Mouse (Mus musculus) ZHBTc4 (cell line): ENCODE results near the gene Msl2.

Source experiments
- DNase-seq: peaks from one replicate; pipeline ENCODE4 v3.0.0-alpha.2; 2011; ENCODE audit warnings: low read depth, low spot score

The Msl2 gene

DNA sequence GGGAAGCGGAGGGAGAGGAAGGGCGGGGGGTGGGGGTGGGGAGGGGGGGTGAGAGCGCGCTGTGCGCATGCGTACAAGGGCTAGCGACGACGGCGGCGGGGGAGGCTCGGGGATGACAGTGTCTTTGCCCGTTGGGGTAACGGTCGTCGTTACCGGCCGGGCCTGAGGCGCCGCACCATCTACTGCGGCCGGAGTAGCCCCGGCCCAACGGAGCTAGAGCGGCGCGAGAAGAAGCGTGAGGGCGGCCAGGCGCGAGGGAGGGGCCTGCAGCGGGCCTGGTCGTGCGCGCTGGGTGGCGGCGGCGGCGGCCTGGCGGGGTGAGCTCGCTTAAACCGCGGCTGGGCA is at the start of gene Msl2:
Msl2 (plus strand) TSS at position 115 of the 345 bp plus-strand sequence.
- no peak for DNase-seq

DNA sequence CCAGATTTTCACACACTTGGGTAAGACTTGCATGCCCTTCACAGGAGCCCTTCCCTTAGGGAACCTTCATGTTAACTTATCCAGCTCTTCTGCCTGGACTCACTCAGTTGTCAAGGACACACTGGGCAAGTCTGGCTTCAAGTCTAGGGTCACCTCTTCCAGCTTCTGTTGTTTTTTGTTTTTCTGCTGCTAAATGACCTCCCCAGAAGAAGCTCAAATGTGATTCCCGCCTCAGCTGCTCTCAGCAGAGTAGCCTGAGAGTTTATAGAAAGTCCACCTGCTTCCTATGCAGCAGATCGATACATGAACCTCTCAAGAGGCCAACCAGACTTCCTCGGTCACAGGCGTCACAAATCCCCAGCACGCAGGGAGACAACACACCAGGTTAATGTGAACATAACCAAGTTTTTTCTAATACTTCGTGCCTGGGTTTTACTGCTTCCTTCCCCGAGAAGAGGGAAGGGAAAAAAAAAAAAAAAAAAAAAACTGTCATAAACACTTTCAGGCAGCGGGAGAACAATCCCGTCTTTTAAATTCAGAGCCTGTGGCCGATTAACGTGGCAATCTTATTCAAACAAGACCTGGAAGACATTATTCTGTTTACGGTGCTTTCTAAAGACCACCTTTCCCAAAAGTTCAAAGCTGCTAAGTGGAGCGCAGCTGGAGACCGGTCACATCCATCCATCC is 40.0 kb upstream of the Msl2 start:
- no peak for DNase-seq

DNA sequence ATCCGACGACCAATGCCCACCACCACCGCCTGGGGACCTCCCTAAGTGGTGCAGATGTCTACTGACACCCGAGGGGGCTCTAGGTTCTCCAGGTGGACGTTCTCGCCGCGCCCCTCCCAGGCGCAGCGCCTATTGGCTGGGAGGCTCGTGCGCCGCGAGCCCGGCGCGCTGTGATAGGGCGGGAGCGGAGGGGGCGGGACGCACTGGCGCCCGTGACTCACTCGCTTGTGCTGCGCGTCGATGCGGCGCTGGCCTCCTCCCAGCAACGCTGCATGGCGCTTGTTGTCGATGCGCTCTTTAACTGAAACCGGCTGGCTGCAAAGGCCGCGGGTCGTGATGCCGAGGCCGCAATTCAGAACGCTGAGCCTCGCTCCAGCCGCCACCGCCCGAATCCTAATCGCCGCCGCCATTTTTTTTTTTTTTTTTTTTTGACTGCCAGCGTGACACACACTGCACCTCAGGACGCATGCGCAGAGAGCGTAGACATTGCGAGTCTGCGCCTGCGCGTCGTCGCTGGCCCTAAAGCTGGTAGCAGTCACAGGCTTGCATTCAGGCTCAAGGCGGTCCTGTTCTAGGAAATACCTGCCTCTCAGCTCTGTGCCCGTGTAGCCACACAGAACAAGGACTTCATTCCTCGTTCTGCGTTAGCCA is 39.3 kb upstream of the Msl2 start, which contains the start of gene Pccb:
Pccb (minus strand) TSS at position 451 of the 651 bp plus-strand sequence.
- DNase-seq: peak; percentile 99

DNA sequence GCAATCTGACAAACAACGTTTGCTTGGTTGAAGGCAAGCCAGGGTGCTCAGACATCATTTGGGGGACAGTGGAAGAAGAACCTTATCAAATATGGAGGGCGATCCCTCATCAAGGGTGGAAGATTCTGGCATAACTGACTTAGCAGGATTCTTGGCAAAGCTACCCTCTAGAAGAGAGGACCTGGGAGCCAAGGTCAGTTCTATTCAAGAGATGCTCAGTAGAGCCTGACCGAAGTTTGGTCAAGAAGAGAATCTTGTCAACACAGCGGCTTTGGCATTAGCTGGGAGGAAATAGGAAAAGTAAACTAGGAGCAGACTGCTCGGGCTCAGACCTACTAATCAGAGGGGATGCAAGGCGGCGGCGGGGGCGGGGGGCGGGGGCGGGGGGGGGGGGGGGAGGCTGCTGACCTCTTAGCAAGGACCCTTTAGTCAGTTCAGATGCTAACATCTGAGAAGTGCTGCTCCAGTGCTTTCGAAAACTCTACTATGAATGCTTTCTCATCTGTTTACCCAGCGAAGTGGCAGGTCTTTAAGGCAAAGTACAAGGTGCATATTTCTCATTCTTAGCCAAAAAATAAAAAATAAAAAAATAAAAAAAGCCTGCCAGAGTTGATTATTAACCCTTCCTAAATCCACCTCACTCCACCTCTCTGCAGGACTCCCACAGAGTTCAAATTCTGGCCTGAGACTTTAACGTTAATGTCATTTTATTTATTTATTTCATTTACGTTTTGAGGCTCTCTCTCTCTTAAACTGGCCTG is 37.9 kb upstream of the Msl2 start:
- no peak for DNase-seq

DNA sequence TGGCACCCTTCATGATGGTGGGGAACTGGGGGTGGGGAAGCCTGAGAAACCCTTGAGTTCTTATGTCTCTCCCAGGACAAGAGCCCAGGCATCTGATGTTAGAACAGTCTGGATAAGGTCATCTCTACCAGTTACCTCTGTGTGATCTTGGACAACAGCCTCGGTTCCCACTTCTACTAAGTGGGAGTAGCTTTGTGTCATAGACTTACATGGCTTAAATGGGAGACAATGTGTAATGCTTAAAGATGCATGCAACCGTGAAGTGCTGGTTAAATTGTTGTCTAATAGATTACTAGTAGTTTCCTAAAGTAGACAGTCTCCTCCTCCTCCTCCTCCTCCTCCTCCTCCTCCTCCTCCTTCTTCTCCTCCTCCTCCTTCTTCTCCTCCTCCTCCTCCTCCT is 37.0 kb upstream of the Msl2 start:
- no peak for DNase-seq

DNA sequence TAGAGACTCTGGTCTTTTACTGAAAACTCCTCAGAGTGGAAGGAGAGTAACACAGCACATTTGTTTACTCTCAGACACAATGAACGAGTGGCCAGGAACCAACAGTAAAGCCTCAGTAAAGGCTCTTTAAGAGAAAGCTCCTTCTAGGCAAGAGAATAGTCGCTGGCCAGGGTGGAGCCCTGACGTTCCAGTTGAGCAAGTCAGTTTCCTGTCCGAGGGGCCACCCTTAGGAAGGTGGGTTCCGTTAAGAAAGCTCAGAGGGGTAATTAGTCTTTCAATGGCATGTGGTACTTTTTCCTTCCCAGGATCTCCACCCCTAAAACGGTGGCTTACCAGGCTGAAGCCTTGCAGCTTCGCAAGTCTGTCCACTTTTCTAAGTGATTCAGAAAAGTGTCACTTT is 36.5 kb upstream of the Msl2 start:
- no peak for DNase-seq

DNA sequence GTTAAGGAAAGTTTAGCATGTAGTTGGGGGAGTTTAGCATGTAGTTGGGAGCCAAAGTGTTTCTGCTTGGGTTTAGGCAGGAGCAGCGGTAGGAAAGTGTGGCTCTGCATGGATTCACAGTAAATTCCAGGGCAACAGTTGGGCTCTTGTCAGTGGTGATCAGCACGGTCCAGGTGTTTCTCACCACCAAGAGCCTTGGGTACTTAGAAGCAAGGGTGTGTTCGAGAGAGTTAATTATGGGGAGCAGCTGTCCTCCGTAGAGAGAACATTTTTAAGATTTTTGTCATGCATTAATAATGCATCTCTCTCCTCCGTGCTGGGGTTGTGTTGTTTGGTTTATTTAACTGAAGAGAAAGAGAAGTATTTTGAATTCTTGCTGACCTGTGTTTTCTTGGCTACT is 35.3 kb upstream of the Msl2 start:
- no peak for DNase-seq

DNA sequence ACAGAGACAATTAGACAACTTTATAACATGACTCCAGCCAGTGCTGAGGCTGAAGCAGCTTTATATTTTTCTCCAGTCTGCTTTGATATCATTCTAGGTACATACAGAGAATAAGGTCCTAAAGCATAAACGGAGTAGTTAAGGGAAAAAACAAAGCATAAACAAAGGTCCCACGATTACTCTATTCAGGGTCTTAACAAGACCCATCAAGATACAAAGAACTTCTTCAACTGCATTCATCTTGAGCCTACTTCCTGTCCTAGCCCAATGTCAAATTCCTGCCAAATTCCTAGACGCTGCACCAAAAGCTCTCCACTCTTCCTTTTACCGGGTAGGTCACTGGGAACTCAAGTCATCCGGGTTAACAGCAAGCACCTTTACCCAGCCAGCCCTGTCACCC is 32.4 kb upstream of the Msl2 start:
- DNase-seq: peak; percentile 98

DNA sequence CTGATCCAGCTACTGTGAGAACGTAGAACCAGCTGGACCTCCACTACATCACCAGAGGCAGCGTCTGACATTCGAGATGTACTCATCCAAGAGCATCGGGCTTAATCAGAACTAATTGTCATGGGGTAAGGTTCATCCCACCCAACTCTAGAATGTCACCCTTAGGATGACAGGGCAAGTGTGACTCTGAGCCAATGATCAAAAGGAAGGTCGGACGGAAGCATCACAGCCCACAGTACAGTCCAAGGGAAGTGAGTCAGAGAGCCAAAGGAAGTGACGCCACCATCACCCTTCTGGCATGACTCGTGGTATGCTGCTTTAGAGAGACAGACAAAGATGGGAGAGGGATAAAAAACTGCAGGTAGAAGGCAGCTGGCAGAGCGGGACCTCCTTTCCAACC is 31.7 kb upstream of the Msl2 start:
- peak; percentile 94 for DNase-seq

DNA sequence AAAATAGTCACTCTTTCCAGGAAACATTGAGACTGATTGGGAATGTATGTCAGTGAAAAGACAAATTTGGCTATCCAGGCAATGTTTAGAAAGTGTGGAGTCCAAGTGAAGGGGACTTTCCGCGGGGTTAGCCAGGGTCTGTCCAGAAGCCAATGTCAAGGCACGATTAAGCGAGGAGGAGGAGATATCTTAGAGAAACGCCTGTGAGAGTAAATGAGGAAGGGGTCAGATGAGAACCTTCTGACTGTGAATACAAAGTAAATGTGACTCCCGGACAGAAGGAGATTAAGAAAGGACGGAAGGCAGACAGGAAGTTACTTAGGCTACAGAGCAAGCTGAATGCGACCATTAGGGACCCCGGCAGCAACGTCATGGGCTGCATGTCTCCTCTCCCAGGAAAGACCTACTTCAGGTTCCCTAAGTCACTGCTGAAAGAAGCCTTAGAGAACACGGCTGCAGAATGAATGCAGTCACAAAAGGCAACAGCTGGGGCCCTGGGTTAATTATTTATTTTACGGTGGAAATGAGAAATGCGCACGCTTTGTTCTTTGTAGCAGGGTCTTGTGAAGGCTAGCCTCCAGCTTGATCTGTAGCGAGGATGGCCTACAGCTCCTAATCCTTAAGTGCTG is 28.1 kb upstream of the Msl2 start:
- DNase-seq: no peak

DNA sequence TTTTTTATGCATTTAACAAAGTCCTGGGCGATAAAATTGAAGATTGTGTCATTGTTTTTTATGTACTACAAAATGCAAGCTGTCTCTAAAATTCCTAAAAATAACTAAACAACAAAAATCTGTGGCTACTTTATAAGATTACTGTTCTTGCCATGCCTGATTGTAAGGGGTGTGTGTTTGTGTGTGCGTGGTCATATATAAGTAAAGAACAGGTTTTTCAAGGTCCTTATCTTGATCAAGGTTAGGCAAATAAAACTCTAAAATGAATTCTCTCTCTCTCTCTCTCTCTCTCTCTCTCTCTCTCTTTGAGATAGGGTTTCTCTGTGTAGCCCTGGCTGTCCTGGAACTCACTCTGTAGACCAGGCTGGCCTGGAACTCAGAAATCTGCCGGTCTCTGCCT is 21.9 kb upstream of the Msl2 start:
- no peak for DNase-seq

DNA sequence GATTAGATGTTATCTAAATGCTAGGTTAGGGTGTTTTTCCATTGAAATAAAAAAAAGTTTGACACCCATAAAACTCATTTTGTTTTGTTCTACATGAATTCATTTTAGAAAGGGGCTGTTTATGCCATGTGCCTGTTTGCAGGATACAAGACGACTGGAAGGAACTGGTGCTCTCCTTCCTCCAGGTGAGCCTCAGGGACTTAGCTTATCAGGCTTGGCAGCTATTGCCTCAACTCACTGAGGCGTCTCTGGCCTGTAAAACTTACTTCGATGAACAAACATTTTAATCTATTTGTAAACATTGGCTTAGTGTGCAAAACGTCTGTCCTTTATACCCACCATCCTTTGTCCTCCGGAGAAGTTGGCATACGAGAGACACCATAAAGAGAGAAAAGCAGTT is 21.2 kb upstream of the Msl2 start:
- no peak for DNase-seq

DNA sequence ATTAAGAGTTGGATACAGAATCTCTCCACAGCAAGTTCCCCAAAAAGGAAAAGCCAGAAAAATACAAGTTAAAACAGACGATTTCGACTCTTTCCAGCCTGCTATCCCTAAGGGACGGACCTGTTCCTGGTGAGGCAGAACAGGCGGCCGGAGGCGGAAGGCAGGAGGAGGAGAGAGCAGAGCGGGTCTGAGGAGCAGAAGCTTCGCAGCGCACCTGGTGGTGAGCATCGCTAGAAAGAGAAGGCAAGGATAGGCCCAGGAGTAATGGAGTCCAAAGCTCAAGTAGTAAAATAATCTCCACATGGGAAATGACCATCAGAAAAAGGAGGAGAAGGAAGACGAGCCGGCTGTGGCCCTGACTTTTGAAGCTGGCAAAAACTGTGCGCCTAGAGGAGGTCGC is 20.6 kb upstream of the Msl2 start:
- DNase-seq: no peak

DNA sequence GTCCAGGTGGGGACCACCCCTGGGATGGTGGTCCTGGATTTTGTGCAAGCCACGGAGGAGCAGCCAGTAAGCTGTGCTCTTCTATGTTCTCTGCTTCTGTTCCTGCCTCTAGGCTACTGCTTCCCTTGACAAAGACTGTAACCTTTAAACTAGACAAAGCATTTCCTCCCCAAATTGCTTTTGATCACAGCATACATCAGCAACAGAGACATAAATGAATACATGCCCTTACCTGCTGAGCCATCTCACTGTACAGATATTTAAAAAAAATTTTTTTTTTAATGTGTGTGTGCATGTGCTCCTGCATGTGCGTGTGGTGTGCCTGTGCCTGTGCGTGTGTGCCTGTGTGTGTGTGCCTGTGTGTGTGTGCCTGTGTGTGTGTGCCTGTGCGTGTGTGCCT is 16.7 kb upstream of the Msl2 start:
- no peak for DNase-seq

DNA sequence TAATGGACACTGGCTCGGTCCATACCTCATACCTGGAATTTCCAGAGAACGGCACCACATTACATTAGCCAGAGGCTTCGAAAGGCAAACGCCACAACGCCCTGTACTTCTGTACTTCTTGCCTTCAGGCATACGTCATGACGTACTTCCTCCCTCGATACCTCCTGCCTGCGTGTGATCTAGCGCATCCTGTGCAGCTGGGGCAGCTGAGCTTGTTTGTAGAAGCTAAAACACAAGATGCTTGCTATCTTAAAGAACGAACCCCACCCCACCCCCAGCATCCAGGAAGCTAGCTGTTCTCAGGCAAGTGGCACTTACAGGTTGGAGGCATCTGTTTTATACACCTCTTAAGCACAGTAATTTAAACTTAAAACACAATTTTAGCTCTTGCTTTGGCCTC is 12.9 kb upstream of the Msl2 start:
- DNase-seq: peak; percentile 79

DNA sequence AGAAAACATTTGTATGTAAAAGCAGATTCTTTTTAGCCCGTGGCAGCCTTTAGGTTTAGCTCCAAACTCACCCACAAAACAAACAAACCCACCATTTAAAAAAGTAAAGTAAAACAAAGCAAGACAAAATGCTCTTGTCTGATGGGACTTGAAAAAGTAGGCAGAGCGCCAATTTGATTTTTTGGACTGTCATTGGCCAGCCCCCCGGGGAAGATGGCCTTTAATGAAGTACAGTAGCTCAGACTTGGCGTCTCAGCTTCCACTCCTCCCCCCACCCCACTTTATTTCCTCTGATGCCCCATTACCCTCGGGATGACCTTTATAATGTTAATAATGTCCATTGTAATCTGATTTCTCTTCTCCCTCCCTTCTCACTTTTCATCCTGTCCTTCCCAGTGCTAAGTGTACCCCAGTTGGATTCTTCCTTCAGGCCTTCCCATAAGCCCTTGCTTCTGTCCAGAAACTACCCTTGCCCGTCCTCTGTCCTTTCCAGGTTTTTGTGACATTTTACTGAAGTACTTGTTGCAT is 11.6 kb upstream of the Msl2 start:
- no peak for DNase-seq

DNA sequence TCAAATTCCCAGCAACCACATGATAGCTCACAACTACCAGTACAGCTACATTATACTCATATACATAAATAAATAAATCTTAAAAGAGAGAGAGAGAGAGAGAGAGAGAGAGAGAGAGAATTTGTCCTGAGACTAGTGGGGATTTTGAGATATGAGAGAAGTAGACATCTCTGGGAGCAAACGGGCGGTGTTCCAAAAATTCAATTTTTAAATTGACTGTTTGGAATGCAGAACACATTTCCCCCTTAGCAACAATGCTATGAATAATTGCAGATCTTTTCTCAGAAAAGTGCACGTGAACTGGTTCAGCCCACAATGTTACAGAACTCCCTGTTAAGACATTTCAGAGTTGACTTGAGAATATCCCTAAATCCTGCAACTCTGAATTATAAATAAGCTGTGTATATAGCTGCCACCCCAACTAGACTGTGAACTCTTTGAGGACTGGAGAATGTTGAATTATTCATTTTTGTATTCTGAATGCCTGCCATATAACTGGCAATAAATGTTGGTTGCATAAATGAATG is 8.8 kb upstream of the Msl2 start:
- DNase-seq: no peak

DNA sequence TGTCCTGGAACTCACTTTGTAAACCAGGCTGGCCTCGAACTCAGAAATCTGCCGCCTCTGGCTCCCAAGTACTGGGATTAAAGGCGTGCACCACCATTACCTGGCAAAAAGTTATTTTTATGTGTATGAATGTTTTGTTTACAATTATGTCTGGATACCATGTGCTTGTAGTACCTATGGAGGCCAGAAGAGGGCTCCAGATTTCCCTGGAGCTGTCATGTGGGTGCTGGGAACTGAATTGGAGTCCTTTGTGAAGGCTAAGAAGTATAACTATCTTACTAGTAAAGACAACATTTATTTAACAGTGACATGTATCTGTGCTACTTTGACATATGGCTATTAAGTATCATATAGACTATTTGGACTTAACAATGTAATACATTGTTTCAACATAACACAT is 4.1 kb upstream of the Msl2 start:
- DNase-seq: peak; percentile 76

DNA sequence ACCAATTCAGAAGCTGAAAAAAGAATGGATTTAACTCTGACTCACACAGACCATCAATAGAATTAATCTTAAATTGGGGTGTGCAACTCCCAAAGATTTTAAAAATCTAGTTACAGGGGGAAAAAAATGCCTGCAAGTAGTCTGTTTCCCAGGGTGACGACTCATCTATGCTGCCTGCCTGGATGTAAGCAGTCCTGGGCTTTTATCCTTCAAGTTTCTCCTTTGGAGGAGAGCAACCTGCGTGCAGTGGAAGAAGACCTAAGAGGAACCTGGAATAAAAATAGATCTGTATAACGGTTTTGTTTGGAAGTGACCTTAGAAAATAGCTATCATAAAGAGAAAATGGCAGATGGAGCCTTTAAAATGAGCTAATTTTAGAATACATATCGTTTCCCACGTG is 1.4 kb upstream of the Msl2 start:
- no peak for DNase-seq

DNA sequence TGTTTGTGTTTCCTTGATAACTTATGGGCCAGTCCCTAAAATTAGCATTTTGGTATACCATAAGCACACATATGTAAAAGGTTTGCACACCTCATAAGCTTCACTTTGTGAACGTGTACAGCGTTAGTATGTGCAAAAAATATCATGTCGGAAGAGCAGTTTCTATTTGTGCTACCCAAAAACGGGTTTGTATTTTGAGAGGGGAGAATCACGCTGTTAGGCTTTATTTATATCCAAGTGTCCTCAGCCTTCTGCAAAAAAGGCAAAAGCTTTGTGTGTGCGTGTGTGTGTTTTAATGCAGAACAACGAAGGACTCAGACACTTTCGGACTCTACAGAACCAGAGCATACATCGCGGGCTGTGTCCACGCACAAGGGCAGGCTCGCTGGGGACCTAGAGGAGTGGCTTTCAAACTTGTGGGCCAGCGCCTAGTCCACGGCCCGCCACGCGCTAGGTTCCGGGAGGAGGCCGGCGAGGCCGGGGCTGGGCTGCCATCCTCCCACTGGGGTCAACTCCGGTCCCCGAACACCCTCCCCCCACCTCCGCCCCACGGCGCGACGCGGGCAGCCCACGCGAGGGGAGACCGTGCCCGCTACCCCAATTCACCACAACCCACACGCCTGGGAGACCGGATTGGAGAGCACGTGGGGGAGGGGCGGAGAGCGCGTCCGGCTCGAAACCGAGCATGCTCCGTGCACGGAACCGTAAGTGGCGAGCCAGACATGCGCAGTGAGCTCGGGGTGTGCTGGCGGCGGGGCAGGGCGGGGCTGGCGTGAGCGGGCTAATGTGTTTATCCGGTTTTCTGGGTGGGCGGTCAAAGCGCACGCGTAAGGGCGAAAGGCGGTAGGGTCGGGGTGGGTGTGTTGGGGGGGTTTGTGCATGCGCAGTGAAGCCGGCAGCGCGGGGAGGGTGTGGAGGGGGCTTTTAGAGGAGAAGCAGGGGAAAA is 587 bp upstream of the Msl2 start:
- DNase-seq: peak; percentile 99
